Mouse (Mus musculus) G1E-ER4 (cell line): ENCODE results near the gene Eif1ad. TPM values are rescaled to one million over a fixed set of nuclear protein-coding genes. Genes with fewer than 3 reads are reported as not detected.
"Not testable (repeated sequence)": the region's sequence is repeated elsewhere in the genome, so short reads cannot be mapped to it uniquely, and the experiment has no call there.

Experiments used
- GATA1 ChIP-seq: IDR thresholded peaks from one replicate; pipeline ENCODE4 v1.8.0; 2012; ENCODE audit warnings: low read length, inconsistent platforms
- polyA plus RNA-seq: library from polyadenylated mRNA; stranded (reverse); fragments of >175 nt; gene quantifications from 2 replicates; pipeline ENCODE4 v1.2.3, GENCODE M21; 2012

Gene Eif1ad
- polyA plus RNA-seq = 90.9 and 126 TPM in 2 replicates

- TF ChIP-seq GATA1 = no peak
Observed at GRCm38 (mm10) chr19:5366175-5367052, at the start of gene Eif1ad. Gene Eif1ad (plus strand): TSS chr19:5366741.

- TF ChIP-seq GATA1 = no peak
Observed at GRCm38 (mm10) chr19:5323801-5324200, 42.7 kb upstream of the Eif1ad start.

DNA sequence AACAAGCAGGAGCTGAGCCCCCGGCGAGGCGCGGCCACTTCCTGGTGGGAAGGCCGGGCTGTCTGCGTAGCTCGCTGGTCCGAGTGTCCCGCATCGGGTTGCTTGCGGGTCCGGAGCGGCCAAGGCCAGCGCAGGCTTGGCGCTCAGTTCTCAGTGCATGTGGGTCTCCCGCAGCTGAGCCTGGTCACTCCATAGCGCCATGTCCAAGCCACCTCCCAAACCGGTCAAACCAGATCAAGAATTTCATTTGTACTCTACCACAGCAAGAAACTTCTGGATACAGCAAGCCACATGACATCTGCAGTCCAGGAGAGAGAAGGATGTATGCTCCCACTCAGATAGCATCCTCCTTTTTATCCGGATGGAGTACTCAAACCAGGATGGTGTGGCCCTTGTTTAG is 38.6 kb upstream of the Eif1ad start:
- TF ChIP-seq GATA1 = no peak

GRCm38 (mm10) chr19:5334741-5335140 is 31.8 kb upstream of the Eif1ad start:
- no peak for TF ChIP-seq GATA1

- no peak for TF ChIP-seq GATA1
Observed at GRCm38 (mm10) chr19:5335441-5335840, 31.1 kb upstream of the Eif1ad start, which contains the start of gene Catsper1. Gene Catsper1 (plus strand): TSS chr19:5335741.

DNA sequence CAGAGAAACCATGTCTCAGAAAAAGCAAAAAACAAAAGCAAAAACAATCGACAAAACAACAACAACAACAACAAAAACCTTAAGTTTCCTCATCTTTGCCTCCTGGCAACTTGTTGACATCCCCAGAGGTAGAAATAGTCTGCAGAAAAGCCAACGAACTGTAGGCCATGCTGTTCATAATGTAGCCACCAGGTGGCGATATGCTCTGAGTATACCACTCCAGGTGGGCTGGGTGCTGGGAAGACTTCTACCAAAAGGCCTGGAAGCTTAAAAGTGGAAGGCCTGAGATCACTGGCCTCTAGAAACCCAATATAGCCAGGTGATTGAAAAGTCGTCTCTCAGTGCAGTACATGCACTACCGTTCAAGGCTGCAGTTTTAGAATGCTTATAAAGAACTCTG is 28.6 kb upstream of the Eif1ad start:
- TF ChIP-seq GATA1 = no peak

GRCm38 (mm10) chr19:5341360-5341759 is 25.2 kb upstream of the Eif1ad start:
- no peak for TF ChIP-seq GATA1

DNA sequence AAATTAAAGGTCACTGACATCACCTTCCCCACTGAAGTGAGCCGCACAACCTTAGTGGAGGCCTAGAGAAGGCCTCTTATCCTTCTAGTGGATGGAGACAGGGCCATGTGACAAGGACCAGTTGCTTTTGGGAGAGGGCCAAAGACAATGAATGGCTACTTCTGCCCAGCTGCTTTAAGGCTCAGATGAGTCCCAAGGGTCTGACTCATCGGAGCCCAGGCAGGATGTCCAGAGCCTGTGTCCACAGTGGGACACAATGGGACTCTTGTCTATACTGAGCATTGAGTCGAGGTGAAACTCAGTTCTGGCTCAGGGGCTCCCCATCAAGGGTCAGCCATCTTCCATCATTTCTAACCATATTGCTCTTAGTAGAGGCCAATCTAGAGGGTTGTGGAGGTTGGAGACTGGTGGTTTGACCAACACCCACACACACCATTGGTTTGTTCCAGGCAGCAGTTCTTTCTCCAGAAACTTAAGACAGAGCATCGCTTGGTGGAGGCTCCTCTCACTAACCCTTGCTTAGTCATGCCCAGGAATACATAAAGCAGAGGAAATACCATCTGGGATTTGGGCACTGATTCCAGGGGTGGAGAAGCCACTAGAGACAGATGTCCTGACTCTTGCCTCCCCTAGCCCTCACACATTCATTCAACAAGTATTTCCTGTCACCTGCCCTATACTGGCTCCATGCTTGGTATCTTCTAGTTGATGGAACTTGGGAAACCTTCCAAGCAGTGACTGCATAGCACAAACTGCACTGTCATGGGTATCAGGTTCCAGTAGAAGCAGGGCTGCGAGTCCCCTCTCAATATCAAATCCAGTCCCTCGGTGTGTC is 21.0 kb upstream of the Eif1ad start:
- no peak for TF ChIP-seq GATA1

GRCm38 (mm10) chr19:5348064-5348463 is 18.5 kb upstream of the Eif1ad start:
- TF ChIP-seq GATA1 = no peak

GRCm38 (mm10) chr19:5348526-5349501 is 17.7 kb upstream of the Eif1ad start:
- no peak for TF ChIP-seq GATA1

GRCm38 (mm10) chr19:5349502-5349873 is 17.1 kb upstream of the Eif1ad start, which contains the start of gene Cst6:
Gene Cst6 (minus strand): TSS chr19:5349574.
- not testable (repeated sequence) for TF ChIP-seq GATA1

DNA sequence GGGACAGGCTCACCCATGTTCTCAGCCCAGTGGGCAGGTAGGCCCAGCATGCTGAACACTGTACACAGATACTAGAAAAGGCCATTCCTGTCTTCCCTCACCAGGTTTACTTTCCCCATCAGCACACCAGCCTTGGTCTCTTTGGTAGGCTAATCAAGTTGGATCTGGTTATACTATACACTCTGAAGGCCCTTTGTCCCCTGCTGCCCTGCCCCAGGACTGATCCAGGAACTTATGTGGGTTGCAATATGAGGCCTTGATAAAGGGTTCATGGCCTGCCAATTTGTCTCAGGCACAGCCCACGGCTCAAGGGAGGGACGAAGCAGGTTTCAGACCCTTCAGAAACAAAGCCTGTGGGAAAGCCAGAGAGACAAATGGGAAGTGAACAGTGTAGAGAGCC is 12.9 kb upstream of the Eif1ad start:
- TF ChIP-seq GATA1 = no peak

DNA sequence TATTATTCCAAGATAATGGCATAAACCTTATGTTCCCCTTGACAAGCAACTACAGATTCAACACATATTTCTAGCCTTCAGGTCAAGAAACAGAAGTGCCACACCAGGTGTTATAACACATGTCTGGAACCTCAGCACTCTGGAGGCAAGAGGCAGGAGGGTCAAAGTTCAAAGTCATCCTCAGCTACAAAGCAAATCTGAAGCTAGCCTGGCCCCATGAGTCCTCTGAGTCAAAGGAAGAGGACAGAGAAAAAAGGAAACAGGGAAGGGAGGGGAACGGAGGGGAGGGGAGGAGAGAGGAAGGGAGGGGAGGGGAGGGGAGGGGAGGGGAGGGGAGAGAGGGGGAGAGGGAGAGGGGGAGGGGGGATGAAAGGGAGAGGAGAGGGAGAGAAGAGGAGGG is 10.5 kb upstream of the Eif1ad start:
- no peak for TF ChIP-seq GATA1

- TF ChIP-seq GATA1 = no peak
Observed at GRCm38 (mm10) chr19:5362186-5362585, 4.4 kb upstream of the Eif1ad start.

- no peak for TF ChIP-seq GATA1
Observed at GRCm38 (mm10) chr19:5364124-5364523, 2.4 kb upstream of the Eif1ad start.
